Mouse (Mus musculus) bone marrow, adult 2 months (tissue): ENCODE measurements around the gene Ifi27l2b.

Experiments
- CTCF ChIP-seq: fragments of 200-500 bp; IDR thresholded peaks from 2 replicates; pipeline ENCODE4 v1.5.1; 2011; ENCODE audit warnings: low read length, control low read depth; ENCODE audit not compliant: control insufficient read depth, insufficient read depth
- POLR2A ChIP-seq: fragments of 200-500 bp; IDR thresholded peaks from 2 replicates; pipeline ENCODE4 v1.6.1; 2011; ENCODE audit warnings: low read depth, mild to moderate bottlenecking, control low read depth, low read length, borderline replicate concordance; ENCODE audit not compliant: control insufficient read depth

GRCm38 (mm10) chr12:103457140-103457539, at the start of gene Ifi27l2b:
- TF ChIP-seq CTCF, result no peak
- TF ChIP-seq POLR2A, result no peak
